Mouse (Mus musculus): ENCODE measurements around the gene Sergef. TPM values are rescaled to one million over a fixed set of nuclear protein-coding genes. Genes with fewer than 3 reads are reported as not detected.

The Sergef gene
- polyA plus RNA-seq, 1 experiment: 9.9 TPM

DNA sequence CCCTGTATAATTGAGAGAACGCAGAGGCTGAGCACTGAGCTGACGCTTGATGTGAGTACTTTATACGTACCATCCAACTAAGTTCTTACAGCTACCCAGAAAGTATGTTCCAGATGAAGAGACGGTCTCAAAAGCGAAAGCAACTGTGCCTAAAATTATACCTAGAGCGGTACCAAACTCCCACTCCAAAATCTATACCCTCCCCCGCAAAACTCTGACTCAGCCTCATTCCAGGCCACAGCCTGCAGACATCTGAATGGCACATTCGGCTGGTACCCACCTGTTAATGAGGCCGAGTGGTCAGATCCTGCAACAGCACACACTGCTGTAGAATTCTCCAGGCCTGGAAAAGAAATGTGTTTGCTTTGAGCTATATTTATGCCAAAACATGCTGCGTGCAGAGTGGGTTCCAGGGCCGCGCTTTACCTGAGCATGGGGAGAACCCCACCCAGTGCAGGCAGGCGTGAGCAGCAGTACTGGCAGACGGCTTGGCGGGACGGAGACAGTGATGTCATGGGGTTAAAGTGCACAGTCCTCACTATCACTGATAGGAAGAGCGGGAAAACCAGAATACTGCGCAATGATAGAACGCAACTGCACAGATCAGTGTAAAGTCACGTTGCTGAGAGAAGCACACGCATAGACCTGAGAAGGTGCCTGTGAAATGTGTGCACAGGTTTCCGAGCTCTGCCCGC lies 21.0 kb downstream of the Sergef start:
- Histone ChIP-seq H3K4me3 (ENCODE audit: control insufficient read depth, insufficient read depth, low read length) (no peak overlapping the region), H3K27ac (ENCODE audit: control insufficient read depth, insufficient read depth, low read length) (no peak overlapping the region), H3K36me3 (ENCODE audit: control insufficient read depth, insufficient read depth, low read length) (no peaks in the 10 kb centered on the region), H3K27me3 (ENCODE audit: control insufficient read depth, insufficient read depth, low read length) (no peaks in the 10 kb centered on the region), H3K4me1 (replicated peaks; ENCODE audit: control insufficient read depth, insufficient read depth, low read length) (no peaks in the 10 kb centered on the region)
- DNase-seq: no peak
- WGBS: 96% methylated on average over 23 of the region's 23 CpGs
- TF ChIP-seq POLR2A (IDR thresholded peaks at IDR 0.05; ENCODE audit: control insufficient read depth, extremely low read depth, insufficient read depth, low read length, poor library complexity) (no peak), CTCF (IDR thresholded peaks at IDR 0.05; ENCODE audit: borderline replicate concordance, control insufficient read depth, extremely low read depth, insufficient read depth, low read length, poor library complexity) (no peak)

GRCm38 (mm10) chr7:46616429-46617005 lies 23.1 kb downstream of the Sergef start:
- 99% methylated on average over 7 of the region's 7 CpGs for WGBS
- Histone ChIP-seq H3K27ac (ENCODE audit: control insufficient read depth, insufficient read depth, low read length) (no peak overlapping the region), H3K4me3 (ENCODE audit: control insufficient read depth, insufficient read depth, low read length) (no peak overlapping the region), H3K4me1 (replicated peaks; ENCODE audit: control insufficient read depth, insufficient read depth, low read length) (no peaks in the 10 kb centered on the region), H3K27me3 (ENCODE audit: control insufficient read depth, insufficient read depth, low read length) (no peaks in the 10 kb centered on the region), H3K36me3 (ENCODE audit: control insufficient read depth, insufficient read depth, low read length) (no peaks in the 10 kb centered on the region)
- no peak for DNase-seq
- no peak for TF ChIP-seq POLR2A (IDR thresholded peaks at IDR 0.05; ENCODE audit: control insufficient read depth, extremely low read depth, insufficient read depth, low read length, poor library complexity)
- TF ChIP-seq CTCF (IDR thresholded peaks at IDR 0.05; ENCODE audit: borderline replicate concordance, control insufficient read depth, extremely low read depth, insufficient read depth, low read length, poor library complexity): no peak

DNA sequence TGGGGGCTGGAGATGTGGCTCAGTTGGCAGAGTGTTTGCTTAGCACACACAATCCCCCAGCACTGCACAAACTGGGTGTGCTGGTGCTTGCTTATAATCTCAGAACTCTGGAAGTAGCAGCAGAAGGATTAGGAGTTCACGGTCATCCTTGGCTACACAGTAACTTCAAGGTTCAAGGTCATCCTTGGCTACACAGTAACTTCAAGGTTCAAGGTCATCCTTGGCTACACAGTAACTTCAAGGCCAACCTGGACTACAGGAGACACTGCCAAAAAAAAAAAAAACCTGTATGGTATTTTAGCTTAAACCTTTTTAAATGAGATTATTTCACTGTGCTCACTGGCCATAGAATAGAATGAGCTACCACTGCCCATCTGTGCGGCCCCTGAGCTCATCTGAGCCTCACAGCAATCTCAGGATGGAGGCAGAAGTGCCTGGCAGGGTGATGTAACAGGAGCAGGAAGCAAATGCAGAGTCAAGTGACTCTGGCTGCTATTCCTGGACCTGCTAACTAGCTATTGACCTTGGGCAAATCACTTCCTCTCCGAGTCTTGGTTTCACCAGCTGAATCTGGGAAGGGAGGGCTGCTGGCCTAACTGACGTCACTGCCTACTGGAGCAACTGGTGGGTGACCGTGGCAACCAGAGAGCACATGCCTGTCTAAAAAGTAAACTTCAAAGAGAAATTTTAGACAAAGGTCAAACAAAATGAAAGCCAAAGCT lies 24.2 kb downstream of the Sergef start:
- TF ChIP-seq CTCF (IDR thresholded peaks at IDR 0.05; ENCODE audit: borderline replicate concordance, control insufficient read depth, extremely low read depth, insufficient read depth, low read length, poor library complexity) (no peak), POLR2A (IDR thresholded peaks at IDR 0.05; ENCODE audit: control insufficient read depth, extremely low read depth, insufficient read depth, low read length, poor library complexity) (no peak)
- no peaks in the 10 kb centered on the region for H3K27me3 ChIP-seq (ENCODE audit: control insufficient read depth, insufficient read depth, low read length)
- H3K4me3 ChIP-seq (ENCODE audit: control insufficient read depth, insufficient read depth, low read length): no peak overlapping the region
- DNase-seq: no peak
- no peaks in the 10 kb centered on the region for H3K36me3 ChIP-seq (ENCODE audit: control insufficient read depth, insufficient read depth, low read length)
- H3K27ac ChIP-seq (ENCODE audit: control insufficient read depth, insufficient read depth, low read length): no peak overlapping the region
- no peaks in the 10 kb centered on the region for H3K4me1 ChIP-seq (replicated peaks; ENCODE audit: control insufficient read depth, insufficient read depth, low read length)
- WGBS: 73% methylated on average over 5 of the region's 5 CpGs

- Histone ChIP-seq H3K27ac (ENCODE audit: control insufficient read depth, insufficient read depth, low read length) (no peak overlapping the region), H3K27me3 (ENCODE audit: control insufficient read depth, insufficient read depth, low read length) (no peaks in the 10 kb centered on the region), H3K4me3 (ENCODE audit: control insufficient read depth, insufficient read depth, low read length) (no peak overlapping the region), H3K4me1 (replicated peaks; ENCODE audit: control insufficient read depth, insufficient read depth, low read length) (no peaks in the 10 kb centered on the region), H3K36me3 (ENCODE audit: control insufficient read depth, insufficient read depth, low read length) (no peaks in the 10 kb centered on the region)
- no peak for TF ChIP-seq CTCF (IDR thresholded peaks at IDR 0.05; ENCODE audit: borderline replicate concordance, control insufficient read depth, extremely low read depth, insufficient read depth, low read length, poor library complexity)
- TF ChIP-seq POLR2A (IDR thresholded peaks at IDR 0.05; ENCODE audit: control insufficient read depth, extremely low read depth, insufficient read depth, low read length, poor library complexity): no peak
- no peak for DNase-seq
- 97% methylated on average over 12 of the region's 12 CpGs for WGBS
Observed at GRCm38 (mm10) chr7:46614263-46614662, 25.3 kb downstream of the Sergef start.

- TF ChIP-seq CTCF (IDR thresholded peaks at IDR 0.05; ENCODE audit: borderline replicate concordance, control insufficient read depth, extremely low read depth, insufficient read depth, low read length, poor library complexity): no peak
- TF ChIP-seq POLR2A (IDR thresholded peaks at IDR 0.05; ENCODE audit: control insufficient read depth, extremely low read depth, insufficient read depth, low read length, poor library complexity): no peak
- no peaks in the 10 kb centered on the region for H3K36me3 ChIP-seq (ENCODE audit: control insufficient read depth, insufficient read depth, low read length)
- no peak for DNase-seq
- 97% methylated on average over 10 of the region's 10 CpGs for WGBS
- no peak overlapping the region for H3K27ac ChIP-seq (ENCODE audit: control insufficient read depth, insufficient read depth, low read length)
- no peak overlapping the region for H3K4me3 ChIP-seq (ENCODE audit: control insufficient read depth, insufficient read depth, low read length)
- H3K27me3 ChIP-seq (ENCODE audit: control insufficient read depth, insufficient read depth, low read length): no peaks in the 10 kb centered on the region
- no peaks in the 10 kb centered on the region for H3K4me1 ChIP-seq (replicated peaks; ENCODE audit: control insufficient read depth, insufficient read depth, low read length)
Observed at GRCm38 (mm10) chr7:46613091-46613490, 26.5 kb downstream of the Sergef start.

DNA sequence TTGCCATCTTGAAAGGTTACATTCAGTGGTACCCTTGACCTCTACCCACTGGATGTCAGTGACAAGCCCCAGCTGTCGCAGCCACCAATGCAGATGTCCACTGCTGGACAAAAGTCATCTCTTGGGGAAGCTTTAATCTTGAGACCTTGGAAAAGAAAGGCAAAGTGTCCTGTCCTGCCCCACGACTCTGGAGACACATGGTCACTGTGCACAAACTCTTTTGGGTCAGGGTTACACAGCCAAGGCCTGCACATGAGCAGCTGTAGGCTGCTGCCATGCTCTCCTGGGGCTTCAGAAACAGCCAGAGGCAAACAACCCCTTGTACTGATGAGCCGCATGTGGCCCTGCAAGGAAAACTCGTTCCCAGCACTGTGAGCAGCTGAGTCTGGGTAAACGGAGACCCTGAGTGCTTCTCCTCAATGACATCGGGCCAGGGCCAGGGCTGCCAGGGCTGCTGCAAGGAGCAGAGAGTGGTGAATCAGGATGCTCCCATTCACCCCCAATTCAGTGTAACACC lies 27.1 kb downstream of the Sergef start:
- Histone ChIP-seq H3K36me3 (ENCODE audit: control insufficient read depth, insufficient read depth, low read length) (no peaks in the 10 kb centered on the region), H3K27ac (ENCODE audit: control insufficient read depth, insufficient read depth, low read length) (no peak overlapping the region), H3K4me1 (replicated peaks; ENCODE audit: control insufficient read depth, insufficient read depth, low read length) (peaks cover 2% of the 10 kb centered on the region), H3K27me3 (ENCODE audit: control insufficient read depth, insufficient read depth, low read length) (no peaks in the 10 kb centered on the region), H3K4me3 (ENCODE audit: control insufficient read depth, insufficient read depth, low read length) (no peak overlapping the region)
- WGBS: 94% methylated on average over 6 of the region's 6 CpGs
- DNase-seq: no peak
- TF ChIP-seq POLR2A (IDR thresholded peaks at IDR 0.05; ENCODE audit: control insufficient read depth, extremely low read depth, insufficient read depth, low read length, poor library complexity) (no peak), CTCF (IDR thresholded peaks at IDR 0.05; ENCODE audit: borderline replicate concordance, control insufficient read depth, extremely low read depth, insufficient read depth, low read length, poor library complexity) (no peak)

Measured in thymus, adult 2 months (tissue).